Mouse (Mus musculus) common myeloid progenitor, adult 5-6 weeks (primary cell): ENCODE results near the gene Ncapg2. TPM values are rescaled to one million over a fixed set of nuclear protein-coding genes. Genes with fewer than 3 reads are reported as not detected.

Source experiments
- ATAC-seq: replicated peaks from 2 replicates; pipeline ENCODE4 v1.8.0; 2016; ENCODE audit warnings: low read depth, mild to moderate bottlenecking, moderate TSS enrichment, inconsistent platforms; ENCODE audit not compliant: poor library complexity, severe bottlenecking
- total RNA-seq: library from RNA; stranded (forward); fragments of 200-1000, 187-1606 nt; gene quantifications from 2 replicates; pipeline ENCODE4 v1.2.3, GENCODE M21; 2017

Gene Ncapg2
- total RNA-seq, 1 experiment from 2014 or later, result 164 TPM

- ATAC-seq, result peak; percentile 65
These were observed 30.9 kb downstream of the Ncapg2 start for GRCm38 (mm10) chr12:116436125-116436524.

GRCm38 (mm10) chr12:116438591-116438990 lies 33.4 kb downstream of the Ncapg2 start:
- ATAC-seq, result no peak

GRCm38 (mm10) chr12:116442184-116442583 lies 37.0 kb downstream of the Ncapg2 start:
- ATAC-seq, result 0 out of 2 replicates have a peak, but pooled peaks have one; percentile 29

- no peak for ATAC-seq
These were observed 44.3 kb downstream of the Ncapg2 start for GRCm38 (mm10) chr12:116449536-116449935.

- ATAC-seq, result 0 out of 2 replicates have a peak, but pooled peaks have one; percentile 36
These were observed 55.3 kb downstream of the Ncapg2 start for GRCm38 (mm10) chr12:116460379-116461065.

- peak; percentile 65 for ATAC-seq
These were observed 61.8 kb downstream of the Ncapg2 start for GRCm38 (mm10) chr12:116467030-116467429.

GRCm38 (mm10) chr12:116468348-116468747 lies 63.1 kb downstream of the Ncapg2 start:
- ATAC-seq, result no peak

GRCm38 (mm10) chr12:116469096-116469495 lies 63.9 kb downstream of the Ncapg2 start:
- ATAC-seq, result no peak

GRCm38 (mm10) chr12:116473264-116473663 lies 68.1 kb downstream of the Ncapg2 start:
- 0 out of 2 replicates have a peak, but pooled peaks have one; percentile 45 for ATAC-seq

- ATAC-seq, result no peak
These were observed 68.6 kb downstream of the Ncapg2 start for GRCm38 (mm10) chr12:116473761-116474160.

GRCm38 (mm10) chr12:116474676-116475075 lies 69.5 kb downstream of the Ncapg2 start:
- no peak for ATAC-seq

GRCm38 (mm10) chr12:116478771-116479170 lies 73.6 kb downstream of the Ncapg2 start:
- ATAC-seq, result no peak

GRCm38 (mm10) chr12:116481921-116482320 lies 76.7 kb downstream of the Ncapg2 start:
- ATAC-seq, result no peak

GRCm38 (mm10) chr12:116483581-116483980 lies 78.4 kb downstream of the Ncapg2 start:
- no peak for ATAC-seq

- no peak for ATAC-seq
These were observed 79.8 kb downstream of the Ncapg2 start for GRCm38 (mm10) chr12:116484991-116485390.

GRCm38 (mm10) chr12:116485591-116486403 lies 80.6 kb downstream of the Ncapg2 start, which contains the start of gene Ptprn2:
Gene Ptprn2, plus strand, starts transcription at chr12:116485720.
- ATAC-seq, result peak; percentile 88

- peak; percentile 8; the same call in 1 of the 2 replicates for ATAC-seq
These were observed 81.2 kb downstream of the Ncapg2 start for GRCm38 (mm10) chr12:116486404-116486730.

- no peak for ATAC-seq
These were observed 83.6 kb downstream of the Ncapg2 start for GRCm38 (mm10) chr12:116488836-116489235.

GRCm38 (mm10) chr12:116490575-116491356 lies 85.6 kb downstream of the Ncapg2 start:
- no peak for ATAC-seq

GRCm38 (mm10) chr12:116498666-116499065 lies 93.5 kb downstream of the Ncapg2 start:
- no peak for ATAC-seq
